Mouse (Mus musculus) CD4-positive, CD25-positive, alpha-beta regulatory T cell (primary cell): ENCODE results near the gene Mall. TPM values are rescaled to one million over a fixed set of nuclear protein-coding genes. Genes with fewer than 3 reads are reported as not detected.

Experiments
- polyA plus RNA-seq: library from polyadenylated mRNA; unstranded; fragments of 100-300 nt; shearing (Covaris generic); gene quantifications from one replicate; pipeline ENCODE4 v1.2.1, GENCODE M21; 2017

The Mall gene
- polyA plus RNA-seq = not detected

GRCm38 (mm10) chr2:127729671-127730070, at the start of gene Mall:
TSS of gene Mall (minus strand) at chr2:127729932.

DNA sequence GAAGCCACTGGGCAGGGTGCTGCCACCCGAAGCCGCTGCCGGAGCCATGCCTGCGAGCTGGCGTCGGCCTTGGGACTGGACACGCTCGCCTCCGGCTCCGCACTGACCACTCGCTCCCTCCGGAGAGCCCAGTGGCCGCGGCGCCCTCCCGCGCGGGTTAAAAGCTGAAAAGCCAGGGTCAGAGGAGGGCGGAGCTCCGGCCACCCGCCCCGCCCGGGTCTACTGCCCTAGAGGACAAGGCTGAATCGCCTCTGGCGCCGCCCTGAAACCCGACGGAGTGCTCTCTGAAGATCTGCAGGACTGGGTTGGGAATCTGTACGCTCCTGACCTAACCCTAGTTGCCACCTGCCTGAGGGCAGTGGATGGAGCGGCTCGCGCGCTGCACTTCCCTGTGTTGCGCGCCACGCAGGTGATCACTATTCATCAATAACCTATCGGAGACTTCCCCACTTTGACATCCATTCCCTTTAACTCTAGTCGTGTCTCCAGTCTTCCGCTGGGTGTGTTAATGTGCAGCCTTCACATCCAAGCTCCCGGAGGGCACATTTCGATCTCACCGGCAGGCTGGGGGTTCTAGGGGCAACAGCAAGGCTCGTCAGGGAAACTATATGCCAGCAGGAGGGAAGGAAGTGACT, 73.5 kb downstream of the Mall start, which contains the start of gene Mal:
Gene Mal, minus strand, starts transcription at position 610 of the 635 bp plus-strand sequence.

Other genes starting within 250 kb of the Mall start
- gene Kcnip3, start 207.8 kb downstream of the Mall start, polyA plus RNA-seq = not detected
- gene Prom2, start 188.5 kb downstream of the Mall start, polyA plus RNA-seq = 0.04 TPM
- gene Zfp661, start 142.8 kb downstream of the Mall start, polyA plus RNA-seq = 3.8 TPM
- gene Mrps5, start 142.7 kb downstream of the Mall start, polyA plus RNA-seq = 142 TPM
- gene Mal, start 73.2 kb downstream of the Mall start, polyA plus RNA-seq = not detected
- gene Nphp1, start 59.0 kb upstream of the Mall start, polyA plus RNA-seq = 0.44 TPM
- 36.3 TPM for gene Mtln, start 62.6 kb upstream of the Mall start, polyA plus RNA-seq
- 0.96 TPM for gene Bub1, start 101.9 kb upstream of the Mall start, polyA plus RNA-seq
- 1.3 TPM for gene Acoxl, start 108.9 kb upstream of the Mall start, polyA plus RNA-seq